In the genomic region with DNA sequence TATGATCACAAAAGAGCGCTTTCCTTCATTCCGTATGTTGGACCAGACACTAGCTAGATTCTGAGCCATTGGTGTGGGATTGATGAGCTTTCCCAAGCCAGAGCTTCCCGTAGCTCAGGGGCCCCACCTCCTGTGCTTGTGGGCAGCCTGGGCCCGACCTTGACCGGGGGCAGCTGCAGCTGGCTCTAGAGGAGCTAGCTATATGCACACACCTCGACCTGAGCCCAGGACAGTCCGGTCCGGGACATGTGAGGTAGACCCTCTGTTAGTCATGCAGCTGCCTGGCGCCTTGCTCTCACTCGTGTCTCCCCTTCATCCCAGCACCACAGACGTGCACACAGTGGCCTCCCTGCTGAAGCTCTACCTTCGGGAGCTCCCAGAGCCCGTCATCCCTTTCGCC, we compare ENCODE assay signal across 15 mouse cellular contexts.
DNase-seq lines count a peak whose midpoint lies in the region; ATAC-seq and TF ChIP-seq lines count a peak whose summit lies in the region.
"Had no signal": no experiment of that assay in that cellular context is flagged by ENCODE, and none has a peak within 500 bp of the region (broad histone marks: within the 10 kb centered on the region; RNA-seq: fewer than 3 reads in every experiment).

No protein-coding gene starts in this region.

- peak overlapping the region; percentile 6; the same call in 1 of the 2 replicates for H3K27ac ChIP-seq in forebrain, embryonic 10.5 days
- H3K27ac ChIP-seq in forebrain, embryonic 14.5 days (ENCODE audit: low read depth, low read length), result no peak overlapping the region
- H3K27ac ChIP-seq in intestine, embryonic 15.5 days, result no peak overlapping the region
- no peak overlapping the region for H3K27ac ChIP-seq in intestine, embryonic 16.5 days (ENCODE audit: low read length)
- peak overlapping the region; percentile 27; the same call in 1 of the 2 replicates for H3K27ac ChIP-seq in testis, adult 2 months (ENCODE audit: control insufficient read depth, insufficient read depth, low read depth, low read length)
- no peak overlapping the region for H3K27ac ChIP-seq in limb, embryonic 10.5 days
- H3K27ac ChIP-seq: hindbrain, embryonic 15.5 days; kidney, embryonic 15.5 days; macrophage had no signal

- no peak for ATAC-seq in forebrain, embryonic 14.5 days
- ATAC-seq in intestine, embryonic 15.5 days, result peak; percentile 26
- no peak for ATAC-seq in intestine, embryonic 16.5 days

- no peak overlapping the region for H3K4me3 ChIP-seq in forebrain, embryonic 10.5 days
- no peak overlapping the region for H3K4me3 ChIP-seq in forebrain, embryonic 14.5 days (ENCODE audit: low read depth, low read length)
- no peak overlapping the region for H3K4me3 ChIP-seq in intestine, embryonic 15.5 days (replicated peaks)
- no peak overlapping the region for H3K4me3 ChIP-seq in intestine, embryonic 16.5 days (ENCODE audit: low read length)
- no peak overlapping the region for H3K4me3 ChIP-seq in testis, adult 2 months (ENCODE audit: control insufficient read depth, low read depth, low read length)
- no peak overlapping the region for H3K4me3 ChIP-seq in limb, embryonic 10.5 days
- H3K4me3 ChIP-seq: hindbrain, embryonic 15.5 days; kidney, embryonic 15.5 days had no signal

- no peaks in the 10 kb centered on the region for H3K27me3 ChIP-seq in forebrain, embryonic 10.5 days (ENCODE audit: poor library complexity, severe bottlenecking)
- H3K27me3 ChIP-seq in forebrain, embryonic 14.5 days (replicated peaks; ENCODE audit: control insufficient read depth, insufficient read depth, low read length), result no peaks in the 10 kb centered on the region
- H3K27me3 ChIP-seq in intestine, embryonic 15.5 days (replicated peaks), result no peaks in the 10 kb centered on the region
- H3K27me3 ChIP-seq in intestine, embryonic 16.5 days (replicated peaks; ENCODE audit: control insufficient read depth, insufficient read depth, low read length), result no peaks in the 10 kb centered on the region
- H3K27me3 ChIP-seq in testis, adult 2 months (ENCODE audit: control insufficient read depth, insufficient read depth, low read length), result no peaks in the 10 kb centered on the region
- peaks cover 18% of the 10 kb centered on the region for H3K27me3 ChIP-seq in limb, embryonic 10.5 days (ENCODE audit: low read depth, poor library complexity, severe bottlenecking)
- H3K27me3 ChIP-seq: hindbrain, embryonic 15.5 days had no signal

- TF ChIP-seq POLR2A in testis, adult 2 months (IDR thresholded peaks at IDR 0.05; ENCODE audit: control insufficient read depth, low read depth, low read length), result no peak

- no peak overlapping the region for H3K4me2 ChIP-seq in forebrain, embryonic 14.5 days (ENCODE audit: low read length)
- peak overlapping the region; percentile 33 for H3K4me2 ChIP-seq in intestine, embryonic 15.5 days (replicated peaks)
- no peak overlapping the region for H3K4me2 ChIP-seq in intestine, embryonic 16.5 days (ENCODE audit: low read depth, low read length)
- H3K4me2 ChIP-seq: hindbrain, embryonic 15.5 days had no signal

- no peaks in the 10 kb centered on the region for H3K9me3 ChIP-seq in forebrain, embryonic 10.5 days
- no peaks in the 10 kb centered on the region for H3K9me3 ChIP-seq in forebrain, embryonic 14.5 days (replicated peaks; ENCODE audit: control insufficient read depth, low read length)
- H3K9me3 ChIP-seq in intestine, embryonic 15.5 days, result no peaks in the 10 kb centered on the region
- H3K9me3 ChIP-seq in intestine, embryonic 16.5 days (ENCODE audit: control insufficient read depth, low read length), result no peaks in the 10 kb centered on the region
- H3K9me3 ChIP-seq in limb, embryonic 10.5 days (replicated peaks), result no peaks in the 10 kb centered on the region
- H3K9me3 ChIP-seq: hindbrain, embryonic 15.5 days; kidney, embryonic 15.5 days had no signal

- DNase-seq in forebrain, embryonic 10.5 days (ENCODE audit: extremely low spot score, low spot score), result no peak
- no peak for DNase-seq in forebrain, embryonic 14.5 days (ENCODE audit: low spot score)
- DNase-seq in testis, postnatal 14 days (ENCODE audit: low spot score), result no peak
- DNase-seq in layer of hippocampus, adult 9-11 months, result no peak
- no peak for DNase-seq in limb, embryonic 10.5 days (ENCODE audit: low spot score)
- DNase-seq: adrenal gland, postnatal 14 days; cerebellum, postnatal 25 days; gastrocnemius, postnatal 36 days; right cerebral cortex, postnatal 25 days had no signal

- 75% methylated on average over 14 of the region's 14 CpGs for WGBS in forebrain, embryonic 10.5 days
- 73% methylated on average over 14 of the region's 14 CpGs for WGBS in forebrain, embryonic 14.5 days
- WGBS in intestine, embryonic 15.5 days, result 38% methylated on average over 14 of the region's 14 CpGs
- 36% methylated on average over 14 of the region's 14 CpGs for WGBS in intestine, embryonic 16.5 days
- 65% methylated on average over 14 of the region's 14 CpGs for WGBS in limb, embryonic 10.5 days

- H3K36me3 ChIP-seq in forebrain, embryonic 10.5 days (replicated peaks), result no peaks in the 10 kb centered on the region
- no peaks in the 10 kb centered on the region for H3K36me3 ChIP-seq in forebrain, embryonic 14.5 days (ENCODE audit: control insufficient read depth, insufficient read depth, low read length)
- H3K36me3 ChIP-seq in intestine, embryonic 15.5 days, result no peaks in the 10 kb centered on the region
- no peaks in the 10 kb centered on the region for H3K36me3 ChIP-seq in intestine, embryonic 16.5 days (ENCODE audit: control insufficient read depth, insufficient read depth, low read length)
- no peaks in the 10 kb centered on the region for H3K36me3 ChIP-seq in testis, adult 2 months (ENCODE audit: control insufficient read depth, insufficient read depth, low read length)
- H3K36me3 ChIP-seq in limb, embryonic 10.5 days, result no peaks in the 10 kb centered on the region
- H3K36me3 ChIP-seq: hindbrain, embryonic 15.5 days; kidney, embryonic 15.5 days had no signal

- no peak overlapping the region for H3K9ac ChIP-seq in forebrain, embryonic 14.5 days (ENCODE audit: low read length)
- no peak overlapping the region for H3K9ac ChIP-seq in intestine, embryonic 15.5 days
- H3K9ac ChIP-seq in intestine, embryonic 16.5 days (ENCODE audit: low read depth, low read length), result no peak overlapping the region
- H3K9ac ChIP-seq: hindbrain, embryonic 15.5 days; kidney, embryonic 15.5 days had no signal

- TF ChIP-seq CTCF in testis, adult 2 months (IDR thresholded peaks at IDR 0.05; ENCODE audit: control insufficient read depth, insufficient read depth, insufficient replicate concordance, low read depth, low read length), result no peak

- peaks cover 33% of the 10 kb centered on the region for H3K4me1 ChIP-seq in forebrain, embryonic 10.5 days
- H3K4me1 ChIP-seq in forebrain, embryonic 14.5 days (ENCODE audit: control insufficient read depth, insufficient read depth, low read length), result no peaks in the 10 kb centered on the region
- peaks cover 18% of the 10 kb centered on the region for H3K4me1 ChIP-seq in intestine, embryonic 15.5 days (replicated peaks)
- peaks cover 2% of the 10 kb centered on the region for H3K4me1 ChIP-seq in intestine, embryonic 16.5 days (ENCODE audit: control insufficient read depth, insufficient read depth, low read length)
- H3K4me1 ChIP-seq in testis, adult 2 months (ENCODE audit: control insufficient read depth, insufficient read depth, low read length), result no peaks in the 10 kb centered on the region; the same call in 1 of the 2 replicates
- H3K4me1 ChIP-seq in limb, embryonic 10.5 days, result peaks cover 35% of the 10 kb centered on the region

Comparison
In these comparisons a context has a peak if more than half of its experiments do, and no peak if none do; other contexts are left out.
1. H3K27ac ChIP-seq: peak in forebrain, embryonic 10.5 days (single experiment) and testis, adult 2 months (single experiment); none in forebrain, embryonic 14.5 days (single experiment), intestine, embryonic 15.5 days (single experiment), intestine, embryonic 16.5 days (single experiment) and limb, embryonic 10.5 days (single experiment).